Mouse (Mus musculus) heart, embryonic 16.5 days (tissue): ENCODE measurements around the gene Sipa1l2. TPM values are rescaled to one million over a fixed set of nuclear protein-coding genes. Genes with fewer than 3 reads are reported as not detected.

Source experiments
- ATAC-seq: fragments of 200-750 bp; cut with Nextera tagmentation; replicated peaks from 2 replicates; pipeline ENCODE4 v1.8.0; 2017; ENCODE audit warnings: moderate number of reproducible peaks; ENCODE audit not compliant: insufficient read depth, low FRiP score; ENCODE audit errors: extremely low read depth
- H3K27ac ChIP-seq: fragments of 300-500 bp; sonication (generic); 2 replicates; pipeline ENCODE4 v1.5.1; 2014; ENCODE audit warnings: mild to moderate bottlenecking, low read length, control low read depth, moderate library complexity
- H3K27me3 ChIP-seq: fragments of 300-500 bp; sonication (generic); 2 replicates; pipeline ENCODE4 v1.6.1; 2014; ENCODE audit warnings: low read length, mixed read lengths; ENCODE audit not compliant: control insufficient read depth, insufficient read depth
- H3K36me3 ChIP-seq: fragments of 300-500 bp; sonication (generic); 2 replicates; pipeline ENCODE4 v1.6.1; 2014; ENCODE audit not compliant: control insufficient read depth, insufficient read depth
- H3K4me1 ChIP-seq: fragments of 300-500 bp; sonication (generic); 2 replicates; pipeline ENCODE4 v1.6.1; 2014; ENCODE audit warnings: low read length, mixed read lengths; ENCODE audit not compliant: control insufficient read depth, insufficient read depth
- H3K4me2 ChIP-seq: fragments of 300-500 bp; sonication (generic); 2 replicates; pipeline ENCODE4 v1.6.1; 2014; ENCODE audit warnings: low read depth, mild to moderate bottlenecking, control low read depth, low read length
- H3K4me3 ChIP-seq: fragments of 300-500 bp; sonication (generic); 2 replicates; pipeline ENCODE4 v1.5.1; 2014; ENCODE audit warnings: mild to moderate bottlenecking, control low read depth, low read length
- H3K9ac ChIP-seq: fragments of 300-500 bp; sonication (generic); 2 replicates; pipeline ENCODE4 v1.6.1; 2014; ENCODE audit warnings: low read length, control low read depth
- H3K9me3 ChIP-seq: fragments of 300-500 bp; sonication (generic); replicated peaks from 2 replicates; pipeline ENCODE4 v1.6.1; 2016; ENCODE audit warnings: low read length; ENCODE audit not compliant: control insufficient read depth
- WGBS: fragments of 180-500 bp; shearing (Covaris S2); extraction: QIAGEN DNeasy Blood & Tissue Kit; methylation state at CpG from one replicate; pipeline ENCODE4 v1.1.7; 2014; 5-methylcytosine and 5-hydroxymethylcytosine counted together
- polyA plus RNA-seq: library from polyadenylated mRNA; unstranded; fragments of >200 nt; fragmentation: Nextera tagmentation; extraction: Ambion mirVana; gene quantifications from 2 replicates; pipeline ENCODE4 v1.2.1, GENCODE M21; 2015

Sipa1l2 gene
- polyA plus RNA-seq, 1 experiment from 2014 or later = 19.9 TPM

DNA sequence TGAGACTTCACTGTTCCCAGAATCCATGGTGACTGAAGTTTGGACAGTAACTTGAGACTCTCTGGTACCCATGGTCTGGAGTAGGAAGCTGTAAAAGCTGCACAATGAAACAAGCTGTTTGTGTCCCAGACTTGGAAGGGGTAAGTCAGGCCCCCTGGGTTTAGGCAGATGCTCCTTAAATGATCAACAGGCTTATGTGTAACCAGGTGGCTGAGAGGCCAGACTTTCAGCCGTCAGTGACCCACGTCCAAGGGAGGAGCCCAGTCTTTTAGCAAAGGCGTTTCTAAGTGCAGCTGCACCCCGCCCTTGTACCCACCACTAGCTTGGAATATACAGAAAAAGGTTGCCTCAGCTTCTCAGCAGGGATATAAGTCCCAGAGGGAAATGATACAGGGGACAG lies 19.0 kb downstream of the Sipa1l2 start:
- no peak for ATAC-seq
- Histone ChIP-seq H3K4me3 (no peak overlapping the region), H3K27ac (no peak overlapping the region), H3K4me1 (peaks cover 38% of the 10 kb centered on the region), H3K9me3 (no peaks in the 10 kb centered on the region), H3K9ac (no peak overlapping the region), H3K36me3 (no peaks in the 10 kb centered on the region), H3K27me3 (no peaks in the 10 kb centered on the region), H3K4me2 (no peak overlapping the region)
- 64% methylated on average over 4 of the region's 4 CpGs for WGBS

GRCm38 (mm10) chr8:125547296-125547695 lies 22.3 kb downstream of the Sipa1l2 start:
- 75% methylated on average over 3 of the region's 3 CpGs for WGBS
- H3K4me2 ChIP-seq = no peak overlapping the region
- H3K27ac ChIP-seq = no peak overlapping the region
- H3K4me1 ChIP-seq = peaks cover 42% of the 10 kb centered on the region
- no peaks in the 10 kb centered on the region for H3K27me3 ChIP-seq
- no peak overlapping the region for H3K9ac ChIP-seq
- H3K4me3 ChIP-seq = no peak overlapping the region
- H3K36me3 ChIP-seq = no peaks in the 10 kb centered on the region
- ATAC-seq = no peak
- H3K9me3 ChIP-seq = no peaks in the 10 kb centered on the region

- WGBS = 62% methylated on average over 9 of the region's 9 CpGs
- peaks cover 56% of the 10 kb centered on the region for H3K4me1 ChIP-seq
Observed at GRCm38 (mm10) chr8:125545866-125546265, 23.7 kb downstream of the Sipa1l2 start.

DNA sequence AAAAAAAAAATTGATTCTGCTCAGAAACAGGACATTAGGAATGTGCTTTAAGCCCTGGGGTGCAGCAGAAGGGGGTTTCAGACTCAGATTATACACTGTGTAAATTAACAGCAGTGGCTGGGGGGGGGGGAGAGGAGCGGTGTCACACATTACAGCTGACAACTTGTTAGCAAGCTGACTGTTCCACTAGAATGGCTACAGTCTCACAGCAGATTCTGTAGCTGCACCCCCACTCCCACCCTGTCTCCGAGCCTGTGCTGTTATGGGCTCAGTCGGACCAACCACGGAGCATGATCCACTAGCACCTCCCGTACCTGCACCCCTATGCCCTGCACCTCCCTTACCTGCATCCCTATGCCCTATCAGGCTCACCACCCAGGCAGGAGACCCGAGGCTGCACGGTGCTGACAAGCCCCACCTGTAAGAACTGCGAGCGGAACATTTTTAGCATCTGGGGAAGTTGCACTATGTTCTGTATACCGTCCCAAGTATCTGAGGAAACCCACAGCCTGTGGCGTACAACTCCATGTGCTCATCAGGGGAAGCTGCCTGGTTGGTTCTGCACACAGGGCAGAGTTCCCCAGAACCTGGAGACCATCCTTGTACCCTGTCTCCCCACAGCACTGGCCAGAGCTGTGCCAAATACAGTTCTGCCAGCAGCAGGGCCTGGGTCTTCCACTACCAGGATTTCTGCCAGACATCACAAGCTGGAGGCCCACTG lies 26.6 kb downstream of the Sipa1l2 start:
- no peak overlapping the region for H3K4me3 ChIP-seq
- H3K27me3 ChIP-seq = no peaks in the 10 kb centered on the region
- H3K4me1 ChIP-seq = peaks cover 74% of the 10 kb centered on the region
- no peak overlapping the region; the same call in 1 of the 2 replicates for H3K4me2 ChIP-seq
- WGBS = 54% methylated on average over 11 of the region's 11 CpGs
- no peaks in the 10 kb centered on the region for H3K9me3 ChIP-seq
- peak overlapping the region; percentile 44 for H3K27ac ChIP-seq
- ATAC-seq = no peak
- H3K9ac ChIP-seq = peak overlapping the region; percentile 33
- no peaks in the 10 kb centered on the region for H3K36me3 ChIP-seq

More at GRCm38 (mm10) chr8:125545866-125546265, 23.7 kb downstream of the Sipa1l2 start:
- ATAC-seq = no peak
- H3K4me3 ChIP-seq = no peak overlapping the region
- H3K9me3 ChIP-seq = no peaks in the 10 kb centered on the region
- H3K27me3 ChIP-seq = no peaks in the 10 kb centered on the region
- H3K9ac ChIP-seq = no peak overlapping the region
- no peak overlapping the region for H3K4me2 ChIP-seq
- H3K36me3 ChIP-seq = no peaks in the 10 kb centered on the region
- H3K27ac ChIP-seq = no peak overlapping the region

DNA sequence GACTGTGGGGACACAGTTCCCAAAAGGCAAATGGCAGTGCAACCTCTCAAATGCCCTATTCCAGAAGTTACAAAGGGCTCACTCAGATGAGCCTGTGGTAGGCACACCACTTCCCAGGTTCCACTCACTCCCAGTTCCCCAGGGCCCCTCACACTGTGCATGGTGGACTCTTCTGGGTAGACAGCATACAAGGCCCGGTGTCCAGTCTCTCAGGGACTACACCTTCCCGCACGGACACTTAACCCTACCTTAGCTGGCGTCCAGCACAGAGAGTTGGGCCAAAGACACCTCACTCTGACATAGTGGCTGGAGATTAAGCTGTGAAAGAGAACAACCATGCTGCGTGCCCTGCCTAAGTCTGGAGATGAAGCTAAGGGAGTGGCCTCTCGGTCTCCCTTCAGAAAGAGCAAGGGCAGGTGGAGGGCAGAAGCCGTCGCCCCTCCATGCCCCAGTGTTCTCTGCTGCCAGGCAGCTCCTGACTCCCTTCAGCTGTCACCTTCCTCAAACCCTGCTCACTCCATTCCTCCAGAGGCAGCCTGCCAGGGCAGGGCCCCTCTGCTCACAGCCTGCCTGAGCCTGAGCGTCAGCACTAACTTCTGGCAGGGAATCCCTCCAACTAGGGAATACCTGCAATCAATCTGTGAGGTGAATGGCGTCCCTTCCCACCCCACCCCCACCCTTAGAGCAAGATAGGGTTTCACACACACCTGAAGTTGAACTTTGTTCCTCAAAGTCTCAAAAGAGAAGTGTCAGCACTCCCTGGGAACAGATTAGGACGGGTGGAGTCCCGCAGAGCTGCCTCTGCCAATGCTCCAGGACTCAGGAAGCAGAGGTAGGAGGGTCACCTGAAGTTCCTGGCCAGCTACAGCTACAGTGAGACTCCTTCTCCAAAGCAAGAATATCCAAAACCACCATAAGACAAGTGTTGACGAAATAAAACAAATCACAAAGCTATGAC lies 30.3 kb downstream of the Sipa1l2 start:
- peak overlapping the region; percentile 54 for H3K4me2 ChIP-seq
- no peaks in the 10 kb centered on the region for H3K36me3 ChIP-seq
- H3K9ac ChIP-seq = peak overlapping the region; percentile 74
- peak overlapping the region; percentile 99 for H3K27ac ChIP-seq
- 39% methylated on average over 13 of the region's 13 CpGs for WGBS
- H3K4me1 ChIP-seq = peaks cover 73% of the 10 kb centered on the region
- ATAC-seq = peak; percentile 87
- peak overlapping the region; percentile 10 for H3K4me3 ChIP-seq
- no peaks in the 10 kb centered on the region for H3K27me3 ChIP-seq
- H3K9me3 ChIP-seq = no peaks in the 10 kb centered on the region

DNA sequence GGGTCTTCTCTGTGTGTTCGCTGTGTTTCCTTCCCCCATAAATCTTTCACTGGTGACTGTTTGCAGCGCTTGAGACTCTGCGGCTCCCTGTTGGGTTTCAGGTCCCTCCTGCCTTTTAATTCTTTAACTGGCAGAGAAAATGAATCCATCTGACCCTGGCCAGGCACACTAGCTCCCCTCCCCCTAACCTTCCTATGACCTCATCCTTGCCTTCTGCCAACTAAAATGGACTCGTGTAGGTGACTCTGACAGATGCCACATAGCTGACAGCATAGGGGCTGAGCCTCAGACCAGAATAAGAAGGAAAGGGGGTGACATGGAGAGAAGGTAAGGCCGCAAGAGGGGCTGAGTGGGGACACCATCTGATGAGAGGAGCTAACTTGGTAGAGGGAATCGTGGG lies 31.3 kb downstream of the Sipa1l2 start:
- Histone ChIP-seq H3K4me3 (peak overlapping the region; percentile 16; the same call in 1 of the 2 replicates), H3K36me3 (no peaks in the 10 kb centered on the region), H3K9ac (peak overlapping the region; percentile 74), H3K4me1 (peaks cover 76% of the 10 kb centered on the region), H3K9me3 (no peaks in the 10 kb centered on the region), H3K27me3 (no peaks in the 10 kb centered on the region), H3K4me2 (peak overlapping the region; percentile 54), H3K27ac (peak overlapping the region; percentile 99)
- 0 out of 2 replicates have a peak, but pooled peaks have one; percentile 37 for ATAC-seq
- WGBS = 30% methylated on average over 6 of the region's 6 CpGs

DNA sequence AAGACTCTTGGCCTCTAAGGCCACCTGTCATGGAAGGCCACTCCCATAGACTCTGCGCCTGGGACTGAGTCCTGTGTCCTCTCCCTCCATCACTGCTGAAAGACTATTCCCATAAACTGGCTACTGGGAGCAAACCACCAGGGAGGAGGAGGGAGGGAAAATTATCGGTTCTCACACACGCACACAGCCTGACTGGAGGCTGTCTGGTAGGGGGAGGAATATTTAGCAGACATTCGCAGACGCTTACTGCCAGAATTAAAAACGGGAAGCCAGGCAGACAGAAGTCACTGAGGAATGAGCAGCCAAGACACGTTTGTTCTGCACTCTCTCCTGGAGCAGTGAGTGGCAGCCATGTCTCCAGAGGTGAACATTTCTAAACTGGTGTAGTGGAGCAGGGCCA lies 35.9 kb downstream of the Sipa1l2 start:
- H3K4me3 ChIP-seq = no peak overlapping the region
- peak overlapping the region; percentile 83 for H3K27ac ChIP-seq
- H3K4me2 ChIP-seq = no peak overlapping the region
- H3K27me3 ChIP-seq = no peaks in the 10 kb centered on the region
- H3K9ac ChIP-seq = peak overlapping the region; percentile 28; the same call in 1 of the 2 replicates
- ATAC-seq = peak; percentile 80
- WGBS = 21% methylated on average over 7 of the region's 7 CpGs
- H3K9me3 ChIP-seq = no peaks in the 10 kb centered on the region
- H3K4me1 ChIP-seq = peaks cover 78% of the 10 kb centered on the region
- no peaks in the 10 kb centered on the region for H3K36me3 ChIP-seq

- peak overlapping the region; percentile 52 for H3K9ac ChIP-seq
- no peak overlapping the region for H3K4me2 ChIP-seq
- H3K36me3 ChIP-seq = no peaks in the 10 kb centered on the region
- H3K27me3 ChIP-seq = no peaks in the 10 kb centered on the region
- ATAC-seq = no peak
- no peaks in the 10 kb centered on the region for H3K9me3 ChIP-seq
- peaks cover 79% of the 10 kb centered on the region for H3K4me1 ChIP-seq
- H3K4me3 ChIP-seq = no peak overlapping the region
- 43% methylated on average over 8 of the region's 8 CpGs for WGBS
- H3K27ac ChIP-seq = peak overlapping the region; percentile 83
Observed at GRCm38 (mm10) chr8:125532953-125533352, 36.7 kb downstream of the Sipa1l2 start.

DNA sequence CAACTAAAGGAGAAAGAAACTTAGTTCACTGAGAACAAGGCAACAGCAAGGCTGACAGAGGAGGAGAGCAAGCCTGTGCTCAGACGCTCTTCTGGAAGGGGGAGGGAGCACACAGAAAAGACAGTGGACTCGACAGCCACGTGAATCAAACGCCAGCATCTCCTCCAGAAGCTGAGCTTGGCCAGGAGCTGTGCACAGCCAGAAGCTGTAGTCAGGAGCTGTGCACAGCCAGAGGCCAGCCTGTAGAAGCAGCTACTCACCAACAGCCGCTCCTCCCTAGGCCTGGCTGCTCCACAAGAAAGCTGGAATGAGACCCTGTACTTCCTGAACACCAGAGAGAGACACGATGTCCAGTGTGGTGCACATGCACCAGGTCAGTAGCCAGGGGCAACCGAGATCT lies 37.4 kb downstream of the Sipa1l2 start:
- ATAC-seq = no peak

More for the DNA sequence above, 37.4 kb downstream of the Sipa1l2 start:
- Histone ChIP-seq H3K4me2 (no peak overlapping the region), H3K27me3 (no peaks in the 10 kb centered on the region), H3K9ac (peak overlapping the region; percentile 16; the same call in 1 of the 2 replicates), H3K4me1 (peaks cover 87% of the 10 kb centered on the region), H3K36me3 (no peaks in the 10 kb centered on the region), H3K27ac (peak overlapping the region; percentile 83), H3K9me3 (no peaks in the 10 kb centered on the region), H3K4me3 (no peak overlapping the region)
- 30% methylated on average over 7 of the region's 7 CpGs for WGBS
